Mouse (Mus musculus): Measurements from ENCODE around the gene Donson.

Gene Donson

GRCm38 (mm10) chr16:91688619-91689334 lies at the start of gene Donson:
TSS of gene Donson (minus strand) at chr16:91688770.
- DNase-seq, result peak; percentile 95

GRCm38 (mm10) chr16:91736046-91736816 lies 47.7 kb upstream of the Donson start:
- DNase-seq, result no peak

GRCm38 (mm10) chr16:91734771-91735170 lies 46.2 kb upstream of the Donson start:
- no peak for DNase-seq

- DNase-seq, result no peak
Measured at GRCm38 (mm10) chr16:91732816-91733215, 44.2 kb upstream of the Donson start.

- DNase-seq, result no peak
Measured at GRCm38 (mm10) chr16:91730446-91730845, 41.9 kb upstream of the Donson start.

- DNase-seq, result peak; percentile 21
Measured at GRCm38 (mm10) chr16:91729821-91730441, 41.4 kb upstream of the Donson start.

GRCm38 (mm10) chr16:91729066-91729482 lies 40.5 kb upstream of the Donson start, which contains the start of gene Itsn1:
TSS of gene Itsn1 (plus strand) at chr16:91729281.
- peak; percentile 99 for DNase-seq

GRCm38 (mm10) chr16:91728123-91729065 lies 39.8 kb upstream of the Donson start, which contains the start of gene Cryzl1:
TSS of gene Cryzl1 (minus strand) at chr16:91728975.
- peak; percentile 88 for DNase-seq

GRCm38 (mm10) chr16:91727433-91727832 lies 38.9 kb upstream of the Donson start:
- no peak for DNase-seq

GRCm38 (mm10) chr16:91724247-91724646 lies 35.7 kb upstream of the Donson start:
- DNase-seq, result peak; percentile 71

GRCm38 (mm10) chr16:91717399-91717798 lies 28.8 kb upstream of the Donson start:
- no peak for DNase-seq

- DNase-seq, result no peak
Measured at GRCm38 (mm10) chr16:91716927-91717349, 28.4 kb upstream of the Donson start.

- DNase-seq, result no peak
Measured at GRCm38 (mm10) chr16:91710241-91710640, 21.7 kb upstream of the Donson start.

GRCm38 (mm10) chr16:91704603-91705340 lies 16.2 kb upstream of the Donson start:
- DNase-seq, result no peak

GRCm38 (mm10) chr16:91702771-91703188 lies 14.2 kb upstream of the Donson start:
- DNase-seq, result no peak

- no peak for DNase-seq
Measured at GRCm38 (mm10) chr16:91701908-91702307, 13.3 kb upstream of the Donson start.

GRCm38 (mm10) chr16:91698995-91699394 lies 10.4 kb upstream of the Donson start:
- DNase-seq, result no peak

- no peak for DNase-seq
Measured at GRCm38 (mm10) chr16:91695108-91695755, 6.7 kb upstream of the Donson start.

GRCm38 (mm10) chr16:91694455-91695084 lies 6.0 kb upstream of the Donson start:
- peak; percentile 71 for DNase-seq

GRCm38 (mm10) chr16:91689791-91690190 lies 1.2 kb upstream of the Donson start:
- no peak for DNase-seq
